Mouse (Mus musculus) small intestine, adult 2 months (tissue): ENCODE data around the gene Hpse2.

Experiments
- CTCF ChIP-seq: fragments of 200-500 bp; IDR thresholded peaks from 2 replicates; pipeline ENCODE4 v1.5.1; 2012; ENCODE audit warnings: low read depth, mild to moderate bottlenecking, control low read depth, inconsistent platforms, low read length, moderate library complexity, mixed read lengths; ENCODE audit not compliant: insufficient replicate concordance, insufficient read length; ENCODE audit errors: extremely low read depth
- POLR2A ChIP-seq: fragments of 200-500 bp; IDR thresholded peaks from 2 replicates; pipeline ENCODE4 v1.6.1; 2012; ENCODE audit warnings: low read depth, mild to moderate bottlenecking, control low read depth, inconsistent platforms, low read length, moderate library complexity

DNA sequence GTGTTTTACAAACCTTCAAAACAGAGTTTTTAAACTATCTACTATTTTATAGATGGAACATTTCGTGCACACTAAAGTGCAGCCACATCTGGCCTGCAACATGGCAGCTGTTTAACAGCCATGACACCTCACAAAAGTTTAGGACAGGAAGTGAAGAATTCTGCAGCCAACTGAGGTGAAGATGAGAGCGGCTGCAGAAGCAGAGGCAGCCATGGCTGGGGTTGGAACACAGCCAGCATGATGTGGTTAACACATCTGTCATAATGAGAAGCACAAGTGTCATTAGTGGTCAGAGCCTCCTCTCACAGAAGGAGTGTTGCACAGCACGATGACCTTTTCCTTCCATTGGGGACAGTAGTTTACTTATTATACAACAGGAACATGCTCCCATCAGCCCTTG lies 194.6 kb downstream of the Hpse2 start:
- no peak for TF ChIP-seq CTCF
- no peak for TF ChIP-seq POLR2A
